Mouse (Mus musculus): ENCODE data around the gene Prcd.
"Not testable (repeated sequence)": the region's sequence is repeated elsewhere in the genome, so short reads cannot be mapped to it uniquely, and the experiment has no call there.

Gene Prcd

GRCm38 (mm10) chr11:116649711-116650337 is 3.5 kb upstream of the Prcd start:
- no peak for DNase-seq

DNA sequence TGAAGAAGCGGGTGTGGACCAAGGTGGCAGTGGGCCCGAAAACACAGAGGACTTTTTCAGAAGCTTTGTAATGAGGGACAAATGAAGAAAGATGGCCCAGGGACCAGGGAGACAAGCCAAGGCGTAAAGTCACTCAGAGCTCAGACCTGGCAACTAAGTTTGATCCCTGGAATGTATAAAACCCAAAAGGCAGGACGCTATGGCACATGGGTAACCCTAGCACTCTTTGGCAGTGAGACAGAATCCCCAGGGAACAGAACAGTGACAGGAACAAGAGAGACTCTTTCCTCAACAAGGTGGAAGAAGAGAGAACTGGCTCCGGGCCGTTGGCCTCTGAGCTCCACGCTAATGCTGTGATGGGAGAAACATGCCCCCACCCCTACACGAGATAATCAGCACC is 2.5 kb upstream of the Prcd start:
- DNase-seq: no peak

DNA sequence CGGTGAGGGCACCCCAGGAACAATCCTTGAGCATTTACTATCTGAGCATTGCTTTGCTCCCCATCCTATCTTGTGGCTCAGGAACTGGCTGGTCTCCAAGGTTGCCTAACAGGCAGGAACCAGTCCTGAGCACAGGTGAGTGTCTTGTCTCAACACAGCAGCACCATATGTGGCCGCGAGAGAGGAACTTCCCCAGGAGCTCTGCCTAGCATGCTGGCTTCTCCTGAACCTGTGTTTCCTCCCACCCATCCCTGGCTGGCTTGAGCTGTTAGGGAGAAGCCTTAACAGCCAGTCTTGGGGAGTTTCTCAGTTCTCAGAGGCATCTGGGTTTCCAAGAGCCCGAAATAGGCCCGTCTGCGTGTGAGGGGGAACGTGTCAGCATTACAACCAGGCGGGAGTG is 2.0 kb upstream of the Prcd start:
- no peak for DNase-seq

DNA sequence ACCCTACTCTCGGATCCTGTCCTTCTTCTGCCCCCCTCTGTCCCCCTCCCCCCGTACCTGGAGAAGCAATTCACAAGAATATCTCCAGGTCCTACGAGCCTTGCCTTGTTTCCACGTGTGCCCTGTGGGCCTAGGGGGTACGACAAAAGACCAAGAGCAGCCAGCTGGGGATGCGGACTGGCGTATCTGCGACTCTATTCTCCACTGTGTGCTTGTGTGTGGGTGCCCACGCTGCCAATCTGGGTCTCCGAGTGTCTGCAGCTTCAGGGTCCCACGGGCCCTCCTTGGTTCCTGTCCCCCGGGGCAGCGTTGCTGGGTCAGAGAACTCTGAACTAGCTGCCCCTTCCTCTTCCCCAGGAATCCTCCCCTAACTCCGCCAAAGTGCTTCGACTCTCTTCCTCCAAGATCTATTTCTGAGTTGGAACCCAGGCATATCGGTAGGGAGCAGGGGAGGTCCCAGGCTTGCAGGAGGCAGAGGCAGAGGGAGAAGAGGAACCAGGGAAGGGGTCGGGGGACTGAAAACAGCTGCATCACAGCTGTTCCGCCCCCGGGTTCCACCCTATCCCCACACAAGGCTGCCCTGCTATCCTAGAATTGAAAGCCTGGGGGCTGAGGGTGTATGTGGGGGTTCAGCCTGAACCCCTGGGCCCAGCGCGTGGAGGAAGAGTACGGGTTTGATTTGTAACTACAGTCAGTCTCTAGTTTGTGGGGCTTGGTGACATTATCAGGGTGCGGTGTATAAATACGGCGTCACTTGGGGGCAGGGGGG is 820 bp upstream of the Prcd start:
- DNase-seq: no peak

DNA sequence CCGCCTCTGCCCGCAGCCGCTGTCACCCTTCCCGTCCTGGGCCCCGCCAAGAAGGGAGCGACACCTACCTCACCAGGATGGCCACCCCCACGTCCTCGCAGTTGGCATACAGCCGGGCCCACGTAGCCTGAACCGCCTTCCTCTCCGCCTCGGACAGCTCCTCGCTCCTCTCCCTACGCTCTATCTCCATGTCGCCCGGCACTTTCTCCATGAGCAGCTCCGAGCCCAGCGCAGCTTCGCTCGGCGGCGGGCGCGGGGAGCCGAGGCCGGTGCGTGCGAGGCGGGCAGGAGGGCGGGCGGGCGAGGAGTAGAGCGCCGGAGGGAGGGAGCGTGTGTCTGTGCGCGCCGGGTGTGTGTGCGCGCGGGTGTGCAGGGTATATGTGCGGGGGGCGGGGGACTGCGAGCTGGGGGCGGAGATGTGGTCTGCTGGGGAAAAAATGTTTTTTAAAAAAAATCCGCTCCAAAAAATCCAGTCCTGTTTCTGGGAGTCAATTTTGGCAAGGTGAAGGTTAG is 431 bp downstream of the Prcd start:
- DNase-seq: no peak

GRCm38 (mm10) chr11:116654255-116654821 is 1.0 kb downstream of the Prcd start, which contains the start of gene Cygb:
Gene Cygb (minus strand): TSS chr11:116654313.
- DNase-seq: no peak

DNA sequence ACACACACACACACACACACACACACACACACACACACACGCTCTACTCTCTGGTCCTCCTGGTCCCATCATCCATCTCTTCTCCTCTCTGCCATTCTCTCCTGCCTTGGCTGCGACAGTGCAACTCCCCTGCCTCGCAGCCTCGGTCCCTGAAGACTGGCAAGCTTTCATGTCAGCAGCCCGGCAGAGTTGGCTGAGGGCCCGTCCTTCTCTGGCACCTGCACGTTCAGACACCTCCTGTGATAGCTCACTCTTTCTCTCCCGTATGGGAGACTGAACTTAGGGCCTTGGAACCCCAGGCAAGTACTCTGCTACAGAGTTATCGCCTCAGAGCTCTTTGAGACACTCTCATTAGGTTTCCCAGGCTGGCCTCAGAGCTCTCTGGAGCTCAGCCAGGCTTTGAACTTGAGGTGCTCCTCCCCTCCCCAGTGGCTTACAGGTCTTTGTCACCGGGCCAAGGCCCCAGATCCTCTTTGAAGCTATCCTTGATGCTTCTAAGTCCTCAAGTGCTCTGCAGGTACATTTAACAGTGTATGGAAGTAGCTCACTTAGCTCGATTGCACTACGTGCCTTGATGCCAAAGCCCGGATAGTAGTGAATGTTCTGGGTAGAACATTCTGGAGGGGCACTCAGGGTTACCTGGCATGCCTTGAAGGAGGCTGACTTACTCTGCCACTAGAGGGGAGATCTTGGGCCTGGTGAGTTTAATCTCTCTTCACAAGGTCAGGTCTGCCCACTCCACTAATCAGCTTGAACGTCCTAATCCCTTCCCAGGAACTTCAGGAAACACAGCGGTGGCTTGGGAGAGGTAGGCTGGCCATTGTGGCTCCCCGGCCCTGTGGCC is 3.2 kb downstream of the Prcd start:
- no peak for DNase-seq

DNA sequence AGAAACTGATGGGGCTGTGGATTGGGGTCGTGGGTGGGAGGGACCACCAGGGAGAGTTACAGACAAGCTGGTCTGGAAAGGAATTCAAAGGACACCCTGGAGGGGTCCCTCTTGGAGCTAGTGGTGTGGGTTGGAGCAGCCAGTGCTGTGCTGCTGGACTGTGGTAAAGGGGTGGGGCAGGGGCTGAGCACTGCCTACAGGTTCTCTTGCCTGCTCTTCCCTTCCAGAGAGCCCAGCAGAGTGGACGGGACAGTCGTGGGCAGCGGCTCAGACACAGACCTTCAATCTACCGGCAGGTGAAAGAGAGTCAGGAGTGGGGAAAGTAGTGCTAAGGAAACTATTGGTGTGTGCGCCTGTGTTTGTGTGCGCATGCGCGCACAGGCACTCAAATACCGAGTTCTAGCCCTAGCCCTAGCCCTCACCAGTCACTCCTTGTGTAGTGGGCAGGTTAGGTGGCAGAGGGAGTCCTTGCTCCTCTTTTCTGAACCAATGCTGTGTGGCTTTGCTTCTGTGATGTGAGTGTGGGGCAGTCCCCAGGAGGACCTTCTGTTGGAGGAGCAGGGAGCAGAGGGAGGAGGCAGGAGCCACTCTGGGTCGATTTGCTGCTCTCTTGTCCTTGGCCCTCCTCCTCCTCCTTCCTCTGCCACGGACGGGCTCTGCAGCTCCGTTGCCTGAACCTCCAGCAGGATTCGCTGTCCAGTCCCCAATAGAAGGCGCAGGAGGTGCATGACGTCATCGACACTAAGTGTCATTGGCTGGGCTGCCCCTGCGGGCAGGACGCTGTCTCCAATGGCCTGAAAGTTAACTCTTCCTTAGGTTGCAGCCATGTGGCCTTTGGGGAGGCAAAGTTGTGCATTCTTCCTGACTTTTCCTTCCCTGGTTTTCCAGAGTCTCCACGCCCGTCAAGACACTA is 4.2 kb downstream of the Prcd start:
- peak; percentile 90 for DNase-seq

DNA sequence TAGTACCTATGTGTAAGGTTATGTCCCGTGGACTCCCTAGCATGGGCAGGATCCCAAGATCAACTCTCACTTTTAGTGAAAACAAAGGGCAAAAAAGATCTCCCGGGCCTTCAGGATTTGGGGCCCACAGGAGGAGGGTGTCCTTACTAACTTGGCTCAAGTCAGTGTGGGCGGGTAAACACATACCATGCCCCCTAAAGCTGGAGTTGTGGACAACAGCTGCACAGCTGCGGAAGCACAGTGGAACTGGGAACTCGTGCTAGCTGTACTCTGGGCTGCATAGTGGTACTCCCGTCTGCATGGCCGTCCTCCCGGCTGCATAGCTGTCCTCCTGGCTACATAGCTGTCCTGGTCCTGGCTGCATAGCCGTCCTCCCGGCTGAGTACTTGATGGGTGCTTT is 4.9 kb downstream of the Prcd start:
- no peak for DNase-seq

- DNase-seq: no peak
These were observed 5.8 kb downstream of the Prcd start for GRCm38 (mm10) chr11:116659027-116659621.

DNA sequence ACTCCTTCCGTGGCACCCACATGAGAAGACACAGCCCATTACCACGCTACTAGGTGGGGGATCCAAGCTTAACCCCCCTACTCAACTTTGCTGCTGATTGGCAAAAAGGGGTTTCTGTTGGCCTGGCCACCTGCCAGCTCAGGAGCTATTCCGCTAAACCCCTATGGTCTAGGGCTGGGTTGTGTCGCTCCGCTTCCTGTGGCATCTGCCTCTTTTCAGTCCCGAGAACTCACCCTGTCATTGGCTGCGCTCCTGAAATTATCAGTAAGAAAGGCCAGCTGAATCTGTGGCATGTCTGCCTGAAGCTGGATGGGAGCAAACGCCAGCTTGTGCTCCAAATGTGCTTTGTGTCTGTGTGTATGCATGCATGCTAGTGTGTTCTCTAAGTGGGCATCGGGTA is 6.8 kb downstream of the Prcd start:
- DNase-seq: no peak

DNA sequence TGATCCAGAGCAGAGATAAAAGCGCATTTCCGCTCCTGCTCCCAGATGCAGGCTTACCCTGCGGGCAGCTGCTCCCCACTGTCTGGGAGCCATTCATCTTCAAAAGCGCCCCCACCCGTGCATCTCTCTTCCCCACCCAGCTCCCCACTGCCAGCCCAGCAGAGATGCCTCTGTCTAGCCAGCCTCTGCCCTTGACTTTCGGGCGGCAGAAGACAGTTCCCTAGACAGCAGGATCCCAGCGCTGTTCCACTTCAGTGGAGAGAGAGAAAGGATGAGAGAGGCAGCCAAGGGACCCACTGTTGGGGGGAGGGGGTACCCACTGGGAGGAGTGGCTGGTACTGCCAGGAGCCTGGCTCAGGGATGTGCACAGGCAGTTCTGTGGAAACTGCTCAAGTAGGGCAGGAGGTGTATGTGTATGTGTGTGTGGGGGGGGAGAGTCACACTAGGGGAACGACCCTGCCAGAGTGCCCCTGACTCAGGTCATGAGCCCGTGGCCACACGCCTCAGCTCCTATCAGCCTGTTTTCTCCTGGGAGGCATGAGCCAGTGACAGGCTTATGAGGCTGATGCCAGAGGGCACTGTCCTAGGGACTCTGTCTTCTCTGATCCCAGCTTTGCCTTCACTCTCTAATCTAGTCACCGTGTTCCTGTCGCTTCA is 8.1 kb downstream of the Prcd start:
- no peak for DNase-seq

- no peak for DNase-seq
These were observed 8.6 kb downstream of the Prcd start for GRCm38 (mm10) chr11:116661948-116662377.

- no peak for DNase-seq
These were observed 12.0 kb downstream of the Prcd start for GRCm38 (mm10) chr11:116665289-116665688.

DNA sequence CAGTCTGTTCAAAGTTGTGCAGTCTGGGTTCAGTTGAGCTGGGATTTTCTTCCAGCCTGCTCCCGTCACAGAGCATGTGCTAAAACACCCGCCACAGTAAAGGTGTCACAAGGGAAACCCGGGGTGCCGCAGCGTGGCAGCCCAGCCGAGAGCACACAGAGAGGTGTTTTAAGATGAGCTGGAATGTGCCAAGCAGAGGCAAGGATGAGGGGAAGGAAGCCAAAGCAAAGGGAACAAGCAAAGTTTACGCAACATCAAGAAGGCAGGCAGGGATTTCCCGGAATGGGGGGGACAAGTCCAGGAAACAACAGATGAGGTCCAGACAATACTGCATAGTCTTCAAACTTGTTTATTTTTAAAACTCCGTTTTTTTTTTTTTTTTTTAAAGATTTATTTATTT is 13.2 kb downstream of the Prcd start:
- no peak for DNase-seq

- not testable (repeated sequence) for DNase-seq
These were observed 13.7 kb downstream of the Prcd start for GRCm38 (mm10) chr11:116667012-116667411.

GRCm38 (mm10) chr11:116667930-116668329 is 14.6 kb downstream of the Prcd start:
- DNase-seq: no peak

- no peak for DNase-seq
These were observed 15.1 kb downstream of the Prcd start for GRCm38 (mm10) chr11:116668381-116668825.

GRCm38 (mm10) chr11:116668839-116669238 is 15.5 kb downstream of the Prcd start:
- no peak for DNase-seq

- DNase-seq: no peak
These were observed 16.0 kb downstream of the Prcd start for GRCm38 (mm10) chr11:116669316-116669715.

Measured in liver (tissue).